Mouse (Mus musculus) olfactory bulb, adult 2 months (tissue): ENCODE measurements around the gene Swap70.

Experiments
- CTCF ChIP-seq: fragments of 200-500 bp; IDR thresholded peaks from 2 replicates; pipeline ENCODE4 v1.5.1; 2012; ENCODE audit warnings: low read depth, mild to moderate bottlenecking, low read length, moderate library complexity; ENCODE audit not compliant: insufficient read depth
- POLR2A ChIP-seq: fragments of 200-500 bp; IDR thresholded peaks from 2 replicates; pipeline ENCODE4 v1.6.1; 2012; ENCODE audit warnings: mild to moderate bottlenecking, low read depth, low read length, moderate library complexity; ENCODE audit not compliant: insufficient read depth

- TF ChIP-seq CTCF (no peak), POLR2A (no peak)
These were observed 93.8 kb downstream of the Swap70 start for GRCm38 (mm10) chr7:110315352-110315751.
